Mouse (Mus musculus) heart, adult 2 months (tissue): ENCODE measurements around the gene Bbip1.

ENCODE experiments used
- CTCF ChIP-seq: fragments of 200-600 bp; IDR thresholded peaks from 2 replicates; pipeline ENCODE4 v1.8.1; 2022; ENCODE audit warnings: antibody characterized with exemption, mild to moderate bottlenecking, moderate library complexity
- EP300 ChIP-seq: fragments of 200-500 bp; IDR thresholded peaks from 2 replicates; pipeline ENCODE4 v1.6.1; 2011; ENCODE audit warnings: low read depth, low read length, control low read depth; ENCODE audit not compliant: insufficient read depth
- POLR2A ChIP-seq: fragments of 200-500 bp; IDR thresholded peaks from 2 replicates; pipeline ENCODE4 v1.6.1; 2011; ENCODE audit warnings: mild to moderate bottlenecking, low read depth, low read length, control low read depth; ENCODE audit not compliant: insufficient read depth

- no peak for TF ChIP-seq CTCF
- no peak for TF ChIP-seq POLR2A
- TF ChIP-seq EP300 = no peak
Observed at GRCm38 (mm10) chr19:53964910-53965633, 20.6 kb upstream of the Bbip1 start.
